Mouse (Mus musculus) stomach, embryonic 15.5 days (tissue): Measurements from ENCODE around the gene Scel. TPM values are rescaled to one million over a fixed set of nuclear protein-coding genes. Genes with fewer than 3 reads are reported as not detected.
A peak's percentile ranks its signal among the peaks of the same experiment; 100 is the strongest.

ENCODE experiments used
- ATAC-seq: fragments of 200-750 bp; cut with Nextera tagmentation; 2 replicates; pipeline ENCODE4 v1.8.0; 2017; ENCODE audit warnings: low read depth, moderate number of reproducible peaks, moderate TSS enrichment; ENCODE audit not compliant: insufficient read depth, low FRiP score
- H3K27ac ChIP-seq: fragments of 300-500 bp; sonication (generic); 2 replicates; pipeline ENCODE4 v1.5.1; 2015; ENCODE audit warnings: mild to moderate bottlenecking, inconsistent platforms
- H3K27me3 ChIP-seq: fragments of 300-500 bp; sonication (generic); replicated peaks from 2 replicates; pipeline ENCODE4 v1.6.1; 2015; ENCODE audit warnings: inconsistent platforms
- H3K36me3 ChIP-seq: fragments of 300-500 bp; sonication (generic); 2 replicates; pipeline ENCODE4 v1.6.1; 2015; ENCODE audit warnings: inconsistent platforms
- H3K4me1 ChIP-seq: fragments of 300-500 bp; sonication (generic); 2 replicates; pipeline ENCODE4 v1.6.1; 2015; ENCODE audit warnings: inconsistent platforms
- H3K4me2 ChIP-seq: fragments of 300-500 bp; sonication (generic); 2 replicates; pipeline ENCODE4 v1.6.1; 2015; ENCODE audit warnings: mild to moderate bottlenecking, inconsistent platforms
- H3K4me3 ChIP-seq: fragments of 300-500 bp; sonication (generic); replicated peaks from 2 replicates; pipeline ENCODE4 v1.5.1; 2015; ENCODE audit warnings: inconsistent platforms
- H3K9ac ChIP-seq: fragments of 300-500 bp; sonication (generic); 2 replicates; pipeline ENCODE4 v1.6.1; 2015; ENCODE audit warnings: inconsistent platforms
- H3K9me3 ChIP-seq: fragments of 300-500 bp; sonication (generic); 2 replicates; pipeline ENCODE4 v1.6.1; 2016; ENCODE audit warnings: inconsistent platforms
- WGBS: fragments of 180-500 bp; shearing (Covaris S2); methylation state at CpG from one replicate; pipeline ENCODE4 v1.1.7; 2015; 5-methylcytosine and 5-hydroxymethylcytosine counted together
- polyA plus RNA-seq: library from polyadenylated mRNA; unstranded; fragments of >200 nt; fragmentation: Nextera tagmentation; extraction: Ambion mirVana; gene quantifications from 2 replicates; pipeline ENCODE4 v1.2.1, GENCODE M21; 2015

Scel gene
- polyA plus RNA-seq, 1 experiment from 2014 or later = 10.8 TPM

DNA sequence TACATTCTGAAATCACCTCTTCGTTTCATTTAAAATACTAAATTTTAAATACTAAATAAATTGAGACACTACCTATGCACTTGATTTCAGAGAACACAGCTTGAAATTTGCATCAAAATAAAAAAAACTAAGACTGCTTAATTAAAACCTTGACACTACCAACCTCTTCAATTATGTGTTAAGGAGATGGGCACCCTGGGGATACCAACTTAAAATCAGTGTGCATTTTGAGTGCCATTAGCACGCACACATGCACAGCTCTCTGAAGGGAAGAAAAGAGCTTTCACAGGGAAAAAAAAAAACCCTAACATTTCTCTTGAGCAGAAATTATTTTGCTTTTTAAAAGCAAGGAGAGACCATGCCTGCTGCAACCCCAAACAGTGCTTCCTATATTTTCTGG, 134.8 kb downstream of the Scel start:
- no peak for ATAC-seq
- H3K9me3 ChIP-seq = no peaks in the 10 kb centered on the region
- no peaks in the 10 kb centered on the region for H3K36me3 ChIP-seq
- 83% methylated on average over 2 of the region's 2 CpGs for WGBS
- no peaks in the 10 kb centered on the region for H3K4me1 ChIP-seq
- no peak overlapping the region for H3K4me2 ChIP-seq
- H3K4me3 ChIP-seq = no peak overlapping the region
- H3K27me3 ChIP-seq = peaks cover 11% of the 10 kb centered on the region; the same call in 1 of the 2 replicates
- no peak overlapping the region for H3K9ac ChIP-seq
- H3K27ac ChIP-seq = no peak overlapping the region

DNA sequence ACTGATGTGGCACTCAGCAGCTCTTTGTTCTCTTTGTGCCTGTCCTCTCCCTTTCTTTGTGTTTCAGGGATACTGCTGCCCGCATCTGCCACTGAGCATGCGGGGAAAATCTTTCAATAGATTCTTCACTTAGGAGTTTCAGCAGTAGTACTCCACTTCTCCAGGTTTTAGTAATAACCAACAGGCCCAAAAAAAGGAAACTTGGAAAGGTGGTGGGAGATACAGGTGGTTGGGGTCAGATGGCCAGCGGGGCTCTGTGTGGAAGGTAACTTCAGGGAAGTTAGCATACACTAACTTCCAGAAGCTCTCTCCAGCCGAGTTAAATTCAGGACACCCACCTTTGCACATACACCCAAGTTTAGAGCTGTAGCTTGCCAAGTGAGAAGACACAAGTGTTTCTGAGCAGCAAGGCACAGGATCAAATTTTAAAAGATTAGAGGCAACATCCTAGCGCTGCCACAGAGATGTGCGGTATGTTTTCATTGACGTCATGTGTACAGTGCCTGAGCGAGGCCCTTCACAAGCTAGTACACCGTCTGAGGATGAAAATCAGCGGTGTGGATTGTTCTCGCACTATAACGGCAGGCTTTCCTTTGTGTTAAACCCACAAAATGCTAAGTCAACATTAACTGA, 135.6 kb downstream of the Scel start:
- Histone ChIP-seq H3K9me3 (no peaks in the 10 kb centered on the region), H3K27ac (no peak overlapping the region), H3K4me3 (0 out of 2 replicates have a peak overlapping the region, but pooled peaks have one; percentile 9), H3K4me1 (no peaks in the 10 kb centered on the region), H3K4me2 (peak overlapping the region; percentile 34), H3K36me3 (no peaks in the 10 kb centered on the region), H3K27me3 (peaks cover 11% of the 10 kb centered on the region; the same call in 1 of the 2 replicates), H3K9ac (no peak overlapping the region)
- 36% methylated on average over 12 of the region's 12 CpGs for WGBS
- no peak for ATAC-seq

DNA sequence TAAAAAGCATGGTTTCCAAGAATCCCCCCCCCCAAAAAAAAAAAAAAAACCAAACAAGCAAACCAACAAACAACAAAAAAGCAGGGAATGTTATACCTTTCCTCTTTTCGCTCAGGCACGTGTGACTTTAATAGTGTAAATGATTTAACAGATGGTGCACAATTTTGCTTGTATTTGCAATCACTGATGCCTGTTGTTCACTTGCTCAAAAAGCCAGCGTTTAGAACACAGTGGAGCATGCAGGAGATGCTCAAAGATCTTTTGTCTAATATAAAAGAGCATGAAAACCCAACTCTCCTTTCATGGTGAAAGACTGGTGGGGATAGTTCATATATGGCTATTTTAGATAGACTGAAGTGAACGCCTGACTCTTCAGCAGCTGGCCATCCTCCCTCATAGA, 136.2 kb downstream of the Scel start:
- no peaks in the 10 kb centered on the region for H3K36me3 ChIP-seq
- H3K4me2 ChIP-seq = peak overlapping the region; percentile 98
- H3K9me3 ChIP-seq = no peaks in the 10 kb centered on the region
- no peak overlapping the region for H3K27ac ChIP-seq
- H3K9ac ChIP-seq = no peak overlapping the region
- H3K27me3 ChIP-seq = peaks cover 11% of the 10 kb centered on the region; the same call in 1 of the 2 replicates
- 52% methylated on average over 4 of the region's 4 CpGs for WGBS
- H3K4me1 ChIP-seq = no peaks in the 10 kb centered on the region
- ATAC-seq = no peak
- H3K4me3 ChIP-seq = peak overlapping the region; percentile 71

DNA sequence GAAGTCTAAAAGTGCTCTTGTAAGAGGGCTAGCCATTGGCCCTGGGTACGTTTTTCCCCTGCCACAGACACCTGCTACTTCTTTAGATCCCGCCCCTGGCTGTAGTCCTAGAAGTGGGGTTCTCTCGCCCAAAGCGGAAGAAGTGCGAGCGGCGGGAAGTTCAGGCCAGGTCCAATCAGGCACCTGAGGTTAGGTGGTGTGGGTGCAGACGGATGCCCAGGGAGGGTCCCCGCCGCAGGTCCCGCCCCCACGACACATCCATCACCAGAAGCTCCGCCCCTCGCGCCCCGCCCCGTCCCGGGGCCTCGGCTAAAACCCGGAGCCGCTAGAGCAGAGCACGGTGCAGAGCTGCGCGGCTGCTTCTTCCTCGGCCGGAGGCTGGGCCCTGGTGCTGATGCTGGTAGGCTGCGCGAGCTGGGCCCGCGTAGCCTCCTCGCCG, 136.8 kb downstream of the Scel start, which contains the start of gene Slain1:
Gene Slain1 (plus strand): TSS at position 333 of the 439 bp plus-strand sequence.
- Histone ChIP-seq H3K9ac (peak within 1 kb of the TSS; percentile 48), H3K9me3 (no peaks in the 10 kb centered on the region), H3K27ac (peak within 1 kb of the TSS; percentile 69), H3K4me2 (peak within 1 kb of the TSS; percentile 98), H3K36me3 (no peaks in the 10 kb centered on the region), H3K4me3 (peak within 1 kb of the TSS; percentile 71), H3K27me3 (peaks cover 11% of the 10 kb centered on the region; the same call in 1 of the 2 replicates), H3K4me1 (no peaks in the 10 kb centered on the region)
- ATAC-seq = peak; percentile 97
- whole genome bisulfite sequencing = under 1% methylated on average over 29 of the region's 32 CpGs

DNA sequence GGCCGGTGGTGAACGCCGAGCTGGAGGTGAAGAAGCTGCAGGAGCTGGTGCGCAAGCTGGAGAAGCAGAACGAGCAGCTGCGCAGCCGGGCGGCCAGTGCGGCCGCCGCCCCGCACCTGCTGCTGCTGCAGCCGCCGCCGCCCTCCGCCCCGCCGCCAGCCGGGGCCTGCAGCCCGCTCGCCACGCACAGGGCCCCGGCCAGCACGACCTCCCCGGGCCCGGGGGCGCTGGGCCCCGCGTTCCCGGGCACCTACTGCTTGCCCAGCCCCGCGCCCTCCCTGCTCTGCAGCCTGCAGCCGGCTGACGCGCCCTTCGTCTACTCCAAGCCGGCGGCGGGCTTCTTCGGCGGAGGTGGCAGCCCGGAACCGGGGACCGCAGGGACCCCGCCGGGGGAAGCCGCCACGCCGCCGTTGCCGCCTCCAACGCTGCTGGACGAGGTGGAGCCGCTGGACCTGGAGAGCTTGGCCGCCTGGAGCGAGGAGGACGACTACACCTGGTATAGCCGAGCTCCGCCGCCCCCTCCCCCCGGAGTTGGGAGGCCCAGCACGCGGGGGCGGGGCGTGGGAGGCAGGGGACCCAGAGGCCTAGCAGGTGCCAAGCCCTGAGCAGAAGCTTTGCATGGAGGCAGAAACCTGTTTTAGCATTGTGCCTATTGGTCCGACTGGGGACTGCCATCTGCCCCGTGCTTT, 137.4 kb downstream of the Scel start:
- Histone ChIP-seq H3K27me3 (peaks cover 11% of the 10 kb centered on the region; the same call in 1 of the 2 replicates), H3K4me3 (peak overlapping the region; percentile 71), H3K27ac (peak overlapping the region; percentile 69), H3K4me2 (peak overlapping the region; percentile 98), H3K4me1 (no peaks in the 10 kb centered on the region), H3K9me3 (no peaks in the 10 kb centered on the region), H3K36me3 (no peaks in the 10 kb centered on the region), H3K9ac (peak overlapping the region; percentile 48)
- WGBS = under 1% methylated on average over 63 of the region's 67 CpGs
- peak; percentile 67 for ATAC-seq

DNA sequence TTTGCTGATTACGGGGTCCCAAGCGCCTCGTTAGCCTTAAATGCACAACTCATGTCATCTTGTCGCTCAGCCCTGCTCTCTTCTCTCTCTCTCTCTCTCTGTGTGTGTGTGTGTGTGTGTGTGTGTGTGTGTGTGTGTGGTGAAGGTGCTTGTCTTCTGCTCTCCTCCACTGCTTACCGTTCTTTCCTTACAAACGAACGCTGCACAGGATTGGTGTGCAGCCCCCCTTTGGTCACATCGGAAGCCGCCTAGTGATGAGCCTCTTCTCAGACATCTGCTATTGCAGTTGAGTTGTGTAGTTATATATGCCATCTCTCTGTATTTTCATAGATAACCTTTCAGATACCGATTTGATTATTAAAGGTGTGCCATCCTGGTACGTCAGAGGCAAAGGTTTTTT, 138.0 kb downstream of the Scel start:
- peak overlapping the region; percentile 48; the same call in 1 of the 2 replicates for H3K9ac ChIP-seq
- H3K4me3 ChIP-seq = peak overlapping the region; percentile 71
- peak overlapping the region; percentile 69 for H3K27ac ChIP-seq
- ATAC-seq = no peak
- no peaks in the 10 kb centered on the region for H3K36me3 ChIP-seq
- peak overlapping the region; percentile 98 for H3K4me2 ChIP-seq
- peaks cover 11% of the 10 kb centered on the region; the same call in 1 of the 2 replicates for H3K27me3 ChIP-seq
- no peaks in the 10 kb centered on the region for H3K4me1 ChIP-seq
- WGBS = 5% methylated on average over 11 of the region's 11 CpGs
- H3K9me3 ChIP-seq = no peaks in the 10 kb centered on the region

DNA sequence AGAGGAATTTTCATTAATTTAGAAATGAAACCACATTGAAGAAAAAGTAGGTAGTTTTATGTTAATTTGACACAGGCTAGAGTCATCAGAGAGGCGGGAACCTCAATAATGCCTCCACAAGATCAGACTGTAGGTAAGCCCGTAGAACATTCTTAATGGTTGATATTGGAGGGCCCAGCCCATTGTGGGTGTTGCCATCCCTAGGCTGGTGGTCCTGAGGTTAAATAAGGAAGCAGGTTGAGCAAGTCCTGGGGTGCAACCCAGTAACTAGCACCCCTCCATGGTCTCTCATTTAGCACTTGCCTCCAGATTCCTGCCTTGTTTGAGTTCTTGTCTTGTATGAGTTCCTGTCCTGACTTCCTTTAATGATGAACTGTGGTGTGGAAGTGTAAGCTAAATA, 138.4 kb downstream of the Scel start:
- Histone ChIP-seq H3K36me3 (no peaks in the 10 kb centered on the region), H3K27ac (no peak overlapping the region), H3K9ac (no peak overlapping the region), H3K4me1 (no peaks in the 10 kb centered on the region), H3K27me3 (peaks cover 11% of the 10 kb centered on the region; the same call in 1 of the 2 replicates), H3K4me3 (peak overlapping the region; percentile 71), H3K4me2 (peak overlapping the region; percentile 98), H3K9me3 (no peaks in the 10 kb centered on the region)
- ATAC-seq = no peak
- WGBS = 39% methylated on average over 2 of the region's 2 CpGs

DNA sequence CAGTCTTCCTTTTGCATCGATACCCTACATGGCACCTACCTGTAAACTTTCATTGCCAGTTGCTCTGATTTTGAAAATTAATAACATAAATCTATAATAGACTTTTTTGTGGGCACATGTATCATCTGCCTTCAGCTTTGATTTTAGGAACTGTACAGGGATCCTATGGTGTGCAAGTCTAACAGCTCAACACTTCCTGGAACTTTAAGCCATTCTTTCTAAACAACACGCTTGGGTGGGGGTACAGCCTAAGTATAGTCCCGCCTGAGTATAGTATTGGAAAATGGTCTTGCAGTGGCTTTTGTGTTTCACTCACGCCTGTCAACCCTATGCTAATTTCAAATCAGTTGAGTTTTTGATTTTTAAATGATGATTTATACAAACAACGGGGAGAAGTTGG, 139.4 kb downstream of the Scel start:
- 83% methylated on average over 5 of the region's 5 CpGs for WGBS

DNA sequence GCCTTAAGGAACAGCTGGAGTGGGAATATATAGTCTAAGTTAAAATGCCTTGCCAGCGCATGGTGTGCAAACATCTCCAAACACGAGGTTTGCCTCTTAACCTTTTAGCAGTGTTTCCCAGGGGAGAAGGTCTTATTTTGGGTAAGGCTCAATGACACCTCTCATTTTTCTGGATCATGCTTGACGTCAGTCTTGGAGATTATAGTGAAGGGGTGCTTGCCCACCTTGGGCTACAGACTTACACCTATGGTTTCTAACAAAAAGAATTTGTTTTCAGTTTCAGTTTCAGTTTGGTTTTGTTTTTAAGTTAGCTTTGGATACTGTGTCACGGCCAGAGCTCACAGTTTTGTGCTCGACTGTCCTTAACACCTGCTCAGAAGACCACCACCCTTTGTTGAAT, 140.7 kb downstream of the Scel start:
- no peak overlapping the region for H3K4me3 ChIP-seq
- H3K36me3 ChIP-seq = no peaks in the 10 kb centered on the region
- no peaks in the 10 kb centered on the region for H3K9me3 ChIP-seq
- no peak overlapping the region for H3K9ac ChIP-seq
- no peak overlapping the region for H3K4me2 ChIP-seq
- WGBS = 56% methylated on average over 5 of the region's 5 CpGs
- H3K27ac ChIP-seq = no peak overlapping the region
- no peaks in the 10 kb centered on the region for H3K4me1 ChIP-seq
- peaks cover 11% of the 10 kb centered on the region; the same call in 1 of the 2 replicates for H3K27me3 ChIP-seq
- ATAC-seq = no peak

More for the DNA sequence above, 139.4 kb downstream of the Scel start:
- no peaks in the 10 kb centered on the region for H3K36me3 ChIP-seq
- H3K9ac ChIP-seq = no peak overlapping the region
- no peaks in the 10 kb centered on the region for H3K4me1 ChIP-seq
- H3K4me2 ChIP-seq = no peak overlapping the region
- ATAC-seq = no peak
- H3K27me3 ChIP-seq = peaks cover 11% of the 10 kb centered on the region; the same call in 1 of the 2 replicates
- no peak overlapping the region for H3K4me3 ChIP-seq
- no peak overlapping the region for H3K27ac ChIP-seq
- no peaks in the 10 kb centered on the region for H3K9me3 ChIP-seq

DNA sequence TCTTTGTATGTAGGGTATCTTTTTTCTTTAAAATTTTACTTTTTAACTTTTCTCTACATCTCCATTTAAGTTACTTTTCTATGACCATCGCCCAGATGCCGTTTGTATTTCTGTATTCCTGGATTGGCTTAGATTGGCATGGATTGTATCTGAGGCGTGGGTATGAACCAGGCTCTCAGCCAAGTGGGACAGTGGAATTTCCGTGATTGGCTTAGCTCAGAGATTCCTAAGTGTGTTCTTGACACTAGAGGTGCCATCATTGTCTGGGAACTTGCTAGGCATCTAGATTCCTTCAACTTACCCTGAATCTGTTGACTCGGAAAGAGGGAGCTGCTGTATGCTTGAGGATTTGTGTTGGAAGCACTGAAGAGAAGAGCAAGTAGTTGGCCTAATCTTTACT, 142.3 kb downstream of the Scel start:
- Histone ChIP-seq H3K36me3 (no peaks in the 10 kb centered on the region), H3K27ac (no peak overlapping the region), H3K4me2 (no peak overlapping the region), H3K4me3 (no peak overlapping the region), H3K9me3 (no peaks in the 10 kb centered on the region), H3K4me1 (no peaks in the 10 kb centered on the region), H3K27me3 (0 out of 2 replicates have a peak, but pooled peaks cover 4% of the 10 kb centered on the region), H3K9ac (no peak overlapping the region)
- ATAC-seq = no peak
- WGBS = 77% methylated on average over 5 of the region's 5 CpGs

DNA sequence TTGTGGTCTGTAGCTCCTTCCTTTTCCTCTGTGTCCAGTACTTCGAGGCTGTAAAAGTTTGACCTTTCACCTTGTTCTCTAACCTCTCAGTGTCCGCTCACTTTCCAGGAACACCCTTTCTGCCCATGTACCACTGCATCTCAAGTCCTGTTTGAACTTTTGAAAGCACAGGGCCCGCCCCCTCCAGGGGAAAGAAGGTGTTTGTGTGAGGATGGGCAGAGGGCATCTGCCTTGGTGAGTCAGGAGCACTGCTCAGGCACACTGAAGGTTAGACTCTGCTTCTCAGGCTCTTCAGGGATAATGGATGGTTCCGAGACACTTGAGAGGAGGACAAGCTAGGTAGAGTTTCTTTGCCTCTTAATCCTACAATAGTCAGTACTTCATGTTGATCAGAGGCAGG, 144.7 kb downstream of the Scel start:
- no peaks in the 10 kb centered on the region for H3K4me1 ChIP-seq
- no peak overlapping the region for H3K27ac ChIP-seq
- no peaks in the 10 kb centered on the region for H3K36me3 ChIP-seq
- no peak overlapping the region for H3K9ac ChIP-seq
- H3K27me3 ChIP-seq = no peaks in the 10 kb centered on the region
- WGBS = 85% methylated on average over 4 of the region's 4 CpGs
- no peak for ATAC-seq
- no peak overlapping the region for H3K4me3 ChIP-seq
- H3K9me3 ChIP-seq = no peaks in the 10 kb centered on the region
- no peak overlapping the region for H3K4me2 ChIP-seq
